ENCODE assay signal across 9 mouse cellular contexts in genomic region chr4:129231594-129232450, GRCm38 (mm10). TPM values are rescaled to one million over a fixed set of nuclear protein-coding genes. Genes with fewer than 3 reads are reported as not detected.
A peak's percentile ranks its signal among the peaks of the same experiment; 100 is the strongest.
DNase-seq lines count a peak whose midpoint lies in the region; ATAC-seq and TF ChIP-seq lines count a peak whose summit lies in the region.
"Had no signal": no experiment of that assay in that cellular context is flagged by ENCODE, and none has a peak within 500 bp of the region (broad histone marks: within the 10 kb centered on the region; RNA-seq: fewer than 3 reads in every experiment).

No protein-coding gene starts in this region.

- peak in 1 of 2 experiments; percentile 25 for DNase-seq in cerebellum, adult 2 months
- peak; percentile 21 for DNase-seq in c-Kit-positive CD71-positive TER-119-negative erythroid progenitor cells, embryonic 14.5 days (ENCODE audit: low read depth)
- peak; percentile 57 to 72 for DNase-seq in kidney, postnatal 4 days
- no peak for DNase-seq in frontal cortex, postnatal 25 days (ENCODE audit: low spot score in 2 of 2)
- no peak for DNase-seq in left cerebral cortex, adult 11 months (ENCODE audit: low spot score)

- no peak overlapping the region for H3K4me3 ChIP-seq in cerebellum, adult 2 months (replicated peaks; ENCODE audit: insufficient read depth, low read depth, low read length)
- H3K4me3 ChIP-seq in small intestine, adult 2 months (ENCODE audit: low read depth, low read length), result peak overlapping the region; percentile 36
- H3K4me3 ChIP-seq: hindbrain, embryonic 15.5 days had no signal

- peaks cover 36% of the 10 kb centered on the region for H3K4me1 ChIP-seq in cerebellum, adult 2 months (ENCODE audit: control insufficient read depth, insufficient read depth, low read length)
- peaks cover 66% of the 10 kb centered on the region for H3K4me1 ChIP-seq in small intestine, adult 2 months (ENCODE audit: control insufficient read depth, insufficient read depth, insufficient read length, low read length)

- TF ChIP-seq CTCF in cerebellum, adult 2 months (IDR thresholded peaks at IDR 0.05; ENCODE audit: borderline replicate concordance, insufficient read depth, low read depth, low read length), result no peak
- TF ChIP-seq CTCF in small intestine, adult 2 months (IDR thresholded peaks at IDR 0.05; ENCODE audit: extremely low read depth, insufficient read length, insufficient replicate concordance, low read depth, low read length), result no peak

- no peaks in the 10 kb centered on the region for H3K27me3 ChIP-seq in cerebellum, adult 2 months (ENCODE audit: control insufficient read depth, insufficient read depth, low read length)
- no peaks in the 10 kb centered on the region for H3K27me3 ChIP-seq in small intestine, adult 2 months (ENCODE audit: control insufficient read depth, insufficient read depth, low read length)
- H3K27me3 ChIP-seq: hindbrain, embryonic 15.5 days had no signal

- 0 out of 2 replicates have a peak overlapping the region, but pooled peaks have one; percentile 8 for H3K27ac ChIP-seq in cerebellum, adult 2 months (ENCODE audit: insufficient read depth, low read length)
- peak overlapping the region; percentile 95 for H3K27ac ChIP-seq in small intestine, adult 2 months (ENCODE audit: insufficient read depth, low read depth, low read length)
- H3K27ac ChIP-seq: hindbrain, embryonic 15.5 days had no signal

- H3K36me3 ChIP-seq in small intestine, adult 2 months (ENCODE audit: control insufficient read depth, insufficient read depth, low read length), result peaks cover 3% of the 10 kb centered on the region; the same call in 1 of the 2 replicates
- H3K36me3 ChIP-seq: hindbrain, embryonic 15.5 days had no signal

- no peak for TF ChIP-seq POLR2A in cerebellum, adult 2 months (IDR thresholded peaks at IDR 0.05; ENCODE audit: borderline replicate concordance, insufficient read depth, low read length)
- TF ChIP-seq POLR2A in small intestine, adult 2 months (IDR thresholded peaks at IDR 0.05; ENCODE audit: low read depth, low read length), result no peak

- WGBS in cerebellum, adult 2 months, result 37% methylated on average over 12 of the region's 12 CpGs
- WGBS in small intestine, adult 2 months, result 20% methylated on average over 12 of the region's 12 CpGs

- ATAC-seq in cerebellum, adult (ENCODE audit: insufficient number of reproducible peaks, low FRiP score, low TSS enrichment), result no peak
- no peak for ATAC-seq in inflammation-experienced regulatory T-cells, adult 6 months

RNA-seq across cellular contexts. Expression of gene C77080, which starts 29.4 kb away (rescaled TPM):
- 15.6 and 18.5 TPM in 2 replicates for polyA plus RNA-seq in cerebellum, adult 2 months (2012; rRNA removed)
- 102 and 267 TPM in 2 replicates for polyA plus RNA-seq in small intestine, adult 2 months (2012; rRNA removed)
- under 1 TPM; 0.21 to 0.25 (median 0.24) TPM for polyA plus RNA-seq in inflammation-experienced regulatory T-cells, adult 6 months (2017; shearing (Covaris generic))

RNA-seq across cellular contexts. Expression of gene Yars, which starts 42.3 kb away (rescaled TPM):
- 104 and 107 TPM in 2 replicates for polyA plus RNA-seq in cerebellum, adult 2 months (2012; rRNA removed)
- polyA plus RNA-seq in small intestine, adult 2 months (2012; rRNA removed), result 5.5 and 7.8 TPM in 2 replicates
- 10 to 100 TPM; 32.7 to 36.8 (median 35.7) TPM for polyA plus RNA-seq in inflammation-experienced regulatory T-cells, adult 6 months (2017; shearing (Covaris generic))

RNA-seq across cellular contexts. Expression of gene S100pbp, which starts 42.3 kb away (rescaled TPM):
- 28.5 and 31.3 TPM in 2 replicates for polyA plus RNA-seq in cerebellum, adult 2 months (2012; rRNA removed)
- 2.3 and 6.4 TPM in 2 replicates for polyA plus RNA-seq in small intestine, adult 2 months (2012; rRNA removed)
- 10 to 100 TPM; 18.2 to 30.2 (median 23.3) TPM for polyA plus RNA-seq in inflammation-experienced regulatory T-cells, adult 6 months (2017; shearing (Covaris generic))

RNA-seq across cellular contexts. Expression of gene Sync, which starts 55.6 kb away (rescaled TPM):
- polyA plus RNA-seq in cerebellum, adult 2 months (2012; rRNA removed), result 1.00 and 1.4 TPM in 2 replicates
- 0.34 and 0.37 TPM in 2 replicates for polyA plus RNA-seq in small intestine, adult 2 months (2012; rRNA removed)
- polyA plus RNA-seq in inflammation-experienced regulatory T-cells, adult 6 months (2017; shearing (Covaris generic)), result under 1 TPM; 0.45 to 0.49 (median 0.47) TPM

Comparison
In these comparisons a context has a peak if more than half of its experiments do, and no peak if none do; other contexts are left out.
1. DNase-seq: peak in c-Kit-positive CD71-positive TER-119-negative erythroid progenitor cells, embryonic 14.5 days (single experiment) and kidney, postnatal 4 days (2 of 2); none in frontal cortex, postnatal 25 days (0 of 2) and left cerebral cortex, adult 11 months (single experiment).